Mouse (Mus musculus) embryonic facial prominence, embryonic 11.5 days (tissue): ENCODE measurements at regions not wholly inside any gene's neighbourhood (a gene's known extent, or its start where the extent isn't known, plus 50 kb on each side); places are given as distances from the start of the nearest gene placed in this dataset.

Source experiments
- ATAC-seq: fragments of 200-750 bp; cut with Nextera tagmentation; replicated peaks from 2 replicates; pipeline ENCODE4 v1.8.0; 2017; ENCODE audit warnings: low read depth; ENCODE audit not compliant: insufficient number of reproducible peaks, low FRiP score, low TSS enrichment
- DNase-seq: peaks from one replicate; pipeline ENCODE4 v3.0.0-alpha.2; 2015; ENCODE audit warnings: low spot score
- H3K27ac ChIP-seq: fragments of 300-500 bp; sonication (generic); replicated peaks from 2 replicates; pipeline ENCODE4 v1.5.1; 2014; ENCODE audit warnings: mild to moderate bottlenecking, low read depth, low read length, control low read depth
- H3K27me3 ChIP-seq: fragments of 300-500 bp; sonication (generic); 2 replicates; pipeline ENCODE4 v1.6.1; 2014; ENCODE audit warnings: mild to moderate bottlenecking, low read length, moderate library complexity, mixed read lengths; ENCODE audit not compliant: control insufficient read depth, insufficient read depth
- H3K36me3 ChIP-seq: fragments of 300-500 bp; sonication (generic); replicated peaks from 2 replicates; pipeline ENCODE4 v1.6.1; 2014; ENCODE audit warnings: low read depth, mild to moderate bottlenecking, low read length, moderate library complexity, mixed read lengths; ENCODE audit not compliant: control insufficient read depth, insufficient read depth
- H3K4me1 ChIP-seq: fragments of 300-500 bp; sonication (generic); 2 replicates; pipeline ENCODE4 v1.6.1; 2014; ENCODE audit warnings: low read length, mixed read lengths; ENCODE audit not compliant: control insufficient read depth, insufficient read depth
- H3K4me2 ChIP-seq: fragments of 300-500 bp; sonication (generic); 2 replicates; pipeline ENCODE4 v1.6.1; 2014; ENCODE audit warnings: low read depth, mild to moderate bottlenecking, control low read depth, low read length, moderate library complexity
- H3K4me3 ChIP-seq: fragments of 300-500 bp; sonication (generic); 2 replicates; pipeline ENCODE4 v1.5.1; 2014; ENCODE audit warnings: low read depth, low read length, control low read depth
- H3K9ac ChIP-seq: fragments of 300-500 bp; sonication (generic); replicated peaks from 2 replicates; pipeline ENCODE4 v1.6.1; 2014; ENCODE audit warnings: mild to moderate bottlenecking, control low read depth, low read length
- H3K9me3 ChIP-seq: fragments of 300-500 bp; sonication (generic); replicated peaks from 2 replicates; pipeline ENCODE4 v1.6.1; 2016; ENCODE audit warnings: mild to moderate bottlenecking, low read length, inconsistent platforms, mixed read lengths; ENCODE audit not compliant: control insufficient read depth
- WGBS: fragments of 180-500 bp; shearing (Covaris S2); extraction: QIAGEN DNeasy Blood & Tissue Kit; methylation state at CpG from one replicate; pipeline ENCODE4 v1.1.7; 2014; 5-methylcytosine and 5-hydroxymethylcytosine counted together

- H3K4me3 ChIP-seq, result no peak overlapping the region
- no peaks in the 10 kb centered on the region for H3K36me3 ChIP-seq
- 32% methylated on average over 4 of the region's 4 CpGs for WGBS
- peak; percentile 67 for DNase-seq
- H3K9me3 ChIP-seq, result no peaks in the 10 kb centered on the region
- no peaks in the 10 kb centered on the region for H3K4me1 ChIP-seq
- H3K27ac ChIP-seq, result no peak overlapping the region
- no peak overlapping the region for H3K9ac ChIP-seq
- H3K4me2 ChIP-seq, result no peak overlapping the region
- H3K27me3 ChIP-seq, result no peaks in the 10 kb centered on the region
- ATAC-seq, result no peak
Measured at GRCm38 (mm10) chr12:93549900-93550299, 1700.9 kb upstream of the Sel1l start.

GRCm38 (mm10) chr12:93523465-93523864 lies 1674.5 kb upstream of the Sel1l start:
- Histone ChIP-seq H3K36me3 (no peaks in the 10 kb centered on the region), H3K9me3 (no peaks in the 10 kb centered on the region), H3K4me3 (no peak overlapping the region), H3K4me2 (no peak overlapping the region), H3K27me3 (no peaks in the 10 kb centered on the region), H3K27ac (no peak overlapping the region), H3K4me1 (no peaks in the 10 kb centered on the region), H3K9ac (no peak overlapping the region)
- no peak for DNase-seq
- WGBS, result 84% methylated on average over 2 of the region's 2 CpGs
- ATAC-seq, result no peak

- no peak overlapping the region for H3K4me2 ChIP-seq
- ATAC-seq (no peak), DNase-seq (no peak)
- 79% methylated on average over 1 of the region's 1 CpGs for WGBS
- no peaks in the 10 kb centered on the region for H3K4me1 ChIP-seq
- H3K9ac ChIP-seq, result no peak overlapping the region
- H3K27me3 ChIP-seq, result no peaks in the 10 kb centered on the region
- no peak overlapping the region for H3K4me3 ChIP-seq
- H3K36me3 ChIP-seq, result no peaks in the 10 kb centered on the region
- H3K9me3 ChIP-seq, result no peaks in the 10 kb centered on the region
- no peak overlapping the region for H3K27ac ChIP-seq
Measured at GRCm38 (mm10) chr12:93486381-93486780, 1637.4 kb upstream of the Sel1l start.

- Histone ChIP-seq H3K27ac (no peak overlapping the region), H3K4me2 (no peak overlapping the region), H3K36me3 (no peaks in the 10 kb centered on the region), H3K9me3 (no peaks in the 10 kb centered on the region), H3K4me1 (no peaks in the 10 kb centered on the region), H3K4me3 (no peak overlapping the region), H3K27me3 (no peaks in the 10 kb centered on the region), H3K9ac (no peak overlapping the region)
- ATAC-seq, result no peak
- no peak for DNase-seq
Measured at GRCm38 (mm10) chr12:93462106-93462505, 1613.1 kb upstream of the Sel1l start.

- H3K27me3 ChIP-seq, result no peaks in the 10 kb centered on the region
- DNase-seq, result no peak
- H3K4me3 ChIP-seq, result no peak overlapping the region
- H3K36me3 ChIP-seq, result no peaks in the 10 kb centered on the region
- no peak for ATAC-seq
- no peak overlapping the region for H3K27ac ChIP-seq
- H3K9ac ChIP-seq, result no peak overlapping the region
- H3K4me2 ChIP-seq, result no peak overlapping the region
- 77% methylated on average over 2 of the region's 2 CpGs for WGBS
- H3K4me1 ChIP-seq, result no peaks in the 10 kb centered on the region
- no peaks in the 10 kb centered on the region for H3K9me3 ChIP-seq
Measured at GRCm38 (mm10) chr12:93449436-93449835, 1600.5 kb upstream of the Sel1l start.

- no peak overlapping the region for H3K4me3 ChIP-seq
- no peaks in the 10 kb centered on the region for H3K36me3 ChIP-seq
- DNase-seq (no peak), ATAC-seq (no peak)
- H3K27me3 ChIP-seq, result no peaks in the 10 kb centered on the region
- H3K4me1 ChIP-seq, result no peaks in the 10 kb centered on the region
- no peak overlapping the region for H3K4me2 ChIP-seq
- no peaks in the 10 kb centered on the region for H3K9me3 ChIP-seq
- H3K27ac ChIP-seq, result no peak overlapping the region
- H3K9ac ChIP-seq, result no peak overlapping the region
Measured at GRCm38 (mm10) chr12:93429218-93429617, 1580.3 kb upstream of the Sel1l start.

- DNase-seq, result no peak
Measured at GRCm38 (mm10) chr12:93427988-93428387, 1579.0 kb upstream of the Sel1l start.

GRCm38 (mm10) chr12:93416381-93416780 lies 1567.4 kb upstream of the Sel1l start:
- H3K9me3 ChIP-seq, result no peaks in the 10 kb centered on the region
- no peak overlapping the region for H3K27ac ChIP-seq
- no peak overlapping the region for H3K4me2 ChIP-seq
- no peaks in the 10 kb centered on the region for H3K4me1 ChIP-seq
- H3K27me3 ChIP-seq, result no peaks in the 10 kb centered on the region
- ATAC-seq (no peak), DNase-seq (peak; percentile 1)
- H3K4me3 ChIP-seq, result no peak overlapping the region
- H3K36me3 ChIP-seq, result no peaks in the 10 kb centered on the region
- 81% methylated on average over 6 of the region's 6 CpGs for WGBS
- no peak overlapping the region for H3K9ac ChIP-seq

More at GRCm38 (mm10) chr12:93427988-93428387, 1579.0 kb upstream of the Sel1l start:
- no peaks in the 10 kb centered on the region for H3K9me3 ChIP-seq
- no peak overlapping the region for H3K4me2 ChIP-seq
- no peaks in the 10 kb centered on the region for H3K27me3 ChIP-seq
- no peak overlapping the region for H3K4me3 ChIP-seq
- no peak for ATAC-seq
- no peak overlapping the region for H3K9ac ChIP-seq
- no peak overlapping the region for H3K27ac ChIP-seq
- 85% methylated on average over 2 of the region's 2 CpGs for WGBS
- no peaks in the 10 kb centered on the region for H3K36me3 ChIP-seq
- H3K4me1 ChIP-seq, result no peaks in the 10 kb centered on the region
